Mouse (Mus musculus) forebrain, embryonic 14.5 days (tissue): ENCODE measurements around the gene Gnat1. TPM values are rescaled to one million over a fixed set of nuclear protein-coding genes. Genes with fewer than 3 reads are reported as not detected.
A peak's percentile ranks its signal among the peaks of the same experiment; 100 is the strongest.

Experiments used
- ATAC-seq: fragments of 200-750 bp; cut with Nextera tagmentation; 2 replicates; pipeline ENCODE4 v1.8.0; 2017; ENCODE audit warnings: mild to moderate bottlenecking, moderate library complexity
- DNase-seq: peaks from one replicate; pipeline ENCODE4 v3.0.0-alpha.2; 2015; ENCODE audit warnings: low spot score
- H3K27ac ChIP-seq: fragments of 300-500 bp; sonication (generic); 2 replicates; pipeline ENCODE4 v1.5.1; 2014; ENCODE audit warnings: low read depth, mild to moderate bottlenecking, control low read depth, low read length, moderate library complexity
- H3K27me3 ChIP-seq: fragments of 300-500 bp; sonication (generic); replicated peaks from 2 replicates; pipeline ENCODE4 v1.6.1; 2014; ENCODE audit warnings: low read length, control low read depth, mixed read lengths; ENCODE audit not compliant: control insufficient read depth, insufficient read depth
- H3K36me3 ChIP-seq: fragments of 300-500 bp; sonication (generic); 2 replicates; pipeline ENCODE4 v1.6.1; 2014; ENCODE audit warnings: low read length, control low read depth; ENCODE audit not compliant: control insufficient read depth, insufficient read depth
- H3K4me1 ChIP-seq: fragments of 300-500 bp; sonication (generic); 2 replicates; pipeline ENCODE4 v1.6.1; 2014; ENCODE audit warnings: antibody characterized with exemption, low read length, control low read depth; ENCODE audit not compliant: control insufficient read depth, insufficient read depth
- H3K4me2 ChIP-seq: fragments of 300-500 bp; sonication (generic); 2 replicates; pipeline ENCODE4 v1.6.1; 2014; ENCODE audit warnings: mild to moderate bottlenecking, control low read depth, low read length
- H3K4me3 ChIP-seq: fragments of 300-500 bp; sonication (generic); 2 replicates; pipeline ENCODE4 v1.5.1; 2014; ENCODE audit warnings: low read depth, low read length, control low read depth
- H3K9ac ChIP-seq: fragments of 300-500 bp; sonication (generic); 2 replicates; pipeline ENCODE4 v1.6.1; 2014; ENCODE audit warnings: mild to moderate bottlenecking, low read length, control low read depth, moderate library complexity
- H3K9me3 ChIP-seq: fragments of 300-500 bp; sonication (generic); replicated peaks from 2 replicates; pipeline ENCODE4 v1.6.1; 2016; ENCODE audit warnings: low read length, control low read depth, mixed read lengths; ENCODE audit not compliant: control insufficient read depth
- WGBS: fragments of 180-500 bp; shearing (Covaris S2); extraction: QIAGEN DNeasy Blood & Tissue Kit; methylation state at CpG from one replicate; pipeline ENCODE4 v1.1.7; 2014; 5-methylcytosine and 5-hydroxymethylcytosine counted together
- polyA plus RNA-seq: library from polyadenylated mRNA; unstranded; fragments of >200 nt; fragmentation: Nextera tagmentation; extraction: Ambion mirVana; gene quantifications from 2 replicates; pipeline ENCODE4 v1.2.1, GENCODE M21; 2014

Gene Gnat1
- polyA plus RNA-seq, 1 experiment from 2014 or later: 0.66 TPM

GRCm38 (mm10) chr9:107703337-107704122 is 24.0 kb upstream of the Gnat1 start:
- Histone ChIP-seq H3K4me3 (no peak overlapping the region), H3K9me3 (no peaks in the 10 kb centered on the region), H3K4me2 (no peak overlapping the region), H3K9ac (0 out of 2 replicates have a peak overlapping the region, but pooled peaks have one; percentile 1), H3K4me1 (peaks cover 62% of the 10 kb centered on the region), H3K36me3 (peaks cover 19% of the 10 kb centered on the region), H3K27ac (no peak overlapping the region), H3K27me3 (peaks cover 2% of the 10 kb centered on the region; the same call in 1 of the 2 replicates)
- DNase-seq: no peak
- no peak for ATAC-seq
- 56% methylated on average over 14 of the region's 14 CpGs for WGBS

GRCm38 (mm10) chr9:107702606-107703185 is 23.2 kb upstream of the Gnat1 start:
- H3K27me3 ChIP-seq: 0 out of 2 replicates have a peak, but pooled peaks cover 2% of the 10 kb centered on the region
- DNase-seq (no peak), ATAC-seq (no peak)
- no peak overlapping the region for H3K9ac ChIP-seq
- no peak overlapping the region for H3K4me2 ChIP-seq
- no peak overlapping the region for H3K27ac ChIP-seq
- no peaks in the 10 kb centered on the region for H3K9me3 ChIP-seq
- H3K4me3 ChIP-seq: no peak overlapping the region
- peaks cover 19% of the 10 kb centered on the region for H3K36me3 ChIP-seq
- peaks cover 66% of the 10 kb centered on the region for H3K4me1 ChIP-seq
- 63% methylated on average over 3 of the region's 3 CpGs for WGBS

- ATAC-seq: peak; percentile 47; the same call in 1 of the 2 replicates
- no peak overlapping the region for H3K4me3 ChIP-seq
- H3K4me2 ChIP-seq: no peak overlapping the region
- peak overlapping the region; percentile 44 for H3K27ac ChIP-seq
- WGBS: 27% methylated on average over 12 of the region's 12 CpGs
- H3K36me3 ChIP-seq: peaks cover 19% of the 10 kb centered on the region
- no peak overlapping the region for H3K9ac ChIP-seq
- no peaks in the 10 kb centered on the region for H3K9me3 ChIP-seq
- DNase-seq: peak; percentile 93
- H3K4me1 ChIP-seq: peaks cover 68% of the 10 kb centered on the region
- 0 out of 2 replicates have a peak, but pooled peaks cover 2% of the 10 kb centered on the region for H3K27me3 ChIP-seq
These were observed 22.1 kb upstream of the Gnat1 start for GRCm38 (mm10) chr9:107701594-107701993.

GRCm38 (mm10) chr9:107700114-107700571 is 20.6 kb upstream of the Gnat1 start:
- Histone ChIP-seq H3K4me1 (peaks cover 59% of the 10 kb centered on the region), H3K4me2 (0 out of 2 replicates have a peak overlapping the region, but pooled peaks have one; percentile 14), H3K9me3 (no peaks in the 10 kb centered on the region), H3K9ac (peak overlapping the region; percentile 13), H3K4me3 (no peak overlapping the region), H3K27ac (peak overlapping the region; percentile 44; the same call in 1 of the 2 replicates), H3K27me3 (peaks cover 1% of the 10 kb centered on the region; the same call in 1 of the 2 replicates), H3K36me3 (peaks cover 14% of the 10 kb centered on the region)
- ATAC-seq (no peak; the same call in 1 of the 2 replicates), DNase-seq (peak; percentile 62)
- WGBS: 20% methylated on average over 6 of the region's 6 CpGs

GRCm38 (mm10) chr9:107699376-107699980 is 20.0 kb upstream of the Gnat1 start:
- Histone ChIP-seq H3K4me2 (0 out of 2 replicates have a peak overlapping the region, but pooled peaks have one; percentile 14), H3K9ac (peak overlapping the region; percentile 13; the same call in 1 of the 2 replicates), H3K4me1 (peaks cover 59% of the 10 kb centered on the region), H3K27me3 (no peaks in the 10 kb centered on the region; the same call in 1 of the 2 replicates), H3K36me3 (peaks cover 10% of the 10 kb centered on the region), H3K4me3 (no peak overlapping the region), H3K27ac (no peak overlapping the region; the same call in 1 of the 2 replicates), H3K9me3 (no peaks in the 10 kb centered on the region)
- ATAC-seq: no peak
- WGBS: 9% methylated on average over 9 of the region's 9 CpGs
- DNase-seq: no peak

- H3K4me3 ChIP-seq: no peak overlapping the region
- H3K27ac ChIP-seq: 0 out of 2 replicates have a peak overlapping the region, but pooled peaks have one; percentile 24
- peaks cover 59% of the 10 kb centered on the region for H3K4me1 ChIP-seq
- ATAC-seq (peak; percentile 28), DNase-seq (no peak)
- peak overlapping the region; percentile 37; the same call in 1 of the 2 replicates for H3K4me2 ChIP-seq
- no peaks in the 10 kb centered on the region for H3K9me3 ChIP-seq
- H3K36me3 ChIP-seq: peaks cover 3% of the 10 kb centered on the region
- H3K9ac ChIP-seq: 0 out of 2 replicates have a peak overlapping the region, but pooled peaks have one; percentile 21
- no peaks in the 10 kb centered on the region; the same call in 1 of the 2 replicates for H3K27me3 ChIP-seq
- WGBS: 7% methylated on average over 14 of the region's 14 CpGs
These were observed 19.2 kb upstream of the Gnat1 start for GRCm38 (mm10) chr9:107698611-107699190.

GRCm38 (mm10) chr9:107697811-107698521 is 18.5 kb upstream of the Gnat1 start:
- Histone ChIP-seq H3K4me3 (no peak overlapping the region), H3K4me1 (peaks cover 61% of the 10 kb centered on the region), H3K9ac (no peak overlapping the region), H3K9me3 (no peaks in the 10 kb centered on the region), H3K36me3 (no peaks in the 10 kb centered on the region), H3K27me3 (no peaks in the 10 kb centered on the region; the same call in 1 of the 2 replicates), H3K27ac (peak overlapping the region; percentile 27; the same call in 1 of the 2 replicates), H3K4me2 (peak overlapping the region; percentile 37)
- ATAC-seq: peak; percentile 57
- 3% methylated on average over 14 of the region's 14 CpGs for WGBS
- peak; percentile 86 for DNase-seq
